Mouse (Mus musculus): ENCODE measurements at regions not wholly inside any gene's neighbourhood (a gene's known extent, or its start where the extent isn't known, plus 50 kb on each side); places are given as distances from the start of the nearest gene placed in this dataset.
"Not testable (repeated sequence)": the region's sequence is repeated elsewhere in the genome, so short reads cannot be mapped to it uniquely, and the experiment has no call there.

- DNase-seq, result not testable (repeated sequence)
Measured at GRCm38 (mm10) chr14:53373777-53374468, 878.4 kb upstream of the Olfr1507 start.

GRCm38 (mm10) chr14:53369776-53370175 lies 874.2 kb upstream of the Olfr1507 start:
- DNase-seq, result peak; percentile 36

- DNase-seq, result not testable (repeated sequence)
Measured at GRCm38 (mm10) chr14:53367420-53367819, 871.9 kb upstream of the Olfr1507 start.

- peak; percentile 87 for DNase-seq
Measured at GRCm38 (mm10) chr14:53363995-53364394, 868.4 kb upstream of the Olfr1507 start.

- DNase-seq, result peak; percentile 36
Measured at GRCm38 (mm10) chr14:53362054-53362453, 866.5 kb upstream of the Olfr1507 start.

GRCm38 (mm10) chr14:53357498-53357897 lies 861.9 kb upstream of the Olfr1507 start:
- not testable (repeated sequence) for DNase-seq

- DNase-seq, result not testable (repeated sequence)
Measured at GRCm38 (mm10) chr14:53356783-53357182, 861.2 kb upstream of the Olfr1507 start.

- peak; percentile 13 for DNase-seq
Measured at GRCm38 (mm10) chr14:53351457-53351856, 855.9 kb upstream of the Olfr1507 start.

GRCm38 (mm10) chr14:53350780-53351179 lies 855.2 kb upstream of the Olfr1507 start:
- DNase-seq, result not testable (repeated sequence)

- peak; percentile 71 for DNase-seq
Measured at GRCm38 (mm10) chr14:53349111-53349510, 853.6 kb upstream of the Olfr1507 start.

GRCm38 (mm10) chr14:53345568-53345967 lies 850.0 kb upstream of the Olfr1507 start:
- DNase-seq, result peak; percentile 63

- not testable (repeated sequence) for DNase-seq
Measured at GRCm38 (mm10) chr14:53343849-53344248, 848.3 kb upstream of the Olfr1507 start.

- DNase-seq, result not testable (repeated sequence)
Measured at GRCm38 (mm10) chr14:53339167-53339566, 843.6 kb upstream of the Olfr1507 start.

GRCm38 (mm10) chr14:53337446-53337845 lies 841.9 kb upstream of the Olfr1507 start:
- peak; percentile 51 for DNase-seq

GRCm38 (mm10) chr14:53336705-53337104 lies 841.2 kb upstream of the Olfr1507 start:
- DNase-seq, result peak; percentile 13

GRCm38 (mm10) chr14:53334451-53334850 lies 838.9 kb upstream of the Olfr1507 start:
- DNase-seq, result not testable (repeated sequence)

- DNase-seq, result not testable (repeated sequence)
Measured at GRCm38 (mm10) chr14:53331153-53331552, 835.6 kb upstream of the Olfr1507 start.

GRCm38 (mm10) chr14:53324367-53324766 lies 828.8 kb upstream of the Olfr1507 start:
- not testable (repeated sequence) for DNase-seq

- not testable (repeated sequence) for DNase-seq
Measured at GRCm38 (mm10) chr14:53318512-53319309, 823.2 kb upstream of the Olfr1507 start.

- DNase-seq, result peak; percentile 29
Measured at GRCm38 (mm10) chr14:53312490-53312889, 816.9 kb upstream of the Olfr1507 start.

GRCm38 (mm10) chr14:53303179-53303578 lies 807.6 kb upstream of the Olfr1507 start:
- not testable (repeated sequence) for DNase-seq

GRCm38 (mm10) chr14:53302491-53302829 lies 806.9 kb upstream of the Olfr1507 start:
- not testable (repeated sequence) for DNase-seq

- not testable (repeated sequence) for DNase-seq
Measured at GRCm38 (mm10) chr14:53301722-53302490, 806.4 kb upstream of the Olfr1507 start.

All from thymus, postnatal 14 days (tissue).